Mouse (Mus musculus): ENCODE measurements around the gene Sapcd1.

GRCm38 (mm10) chr17:35013221-35013620, 14.6 kb downstream of the Sapcd1 start:
- TF ChIP-seq POLR2A (IDR thresholded peaks at IDR 0.05; ENCODE audit: low read depth, low read length) (no peak), CTCF (IDR thresholded peaks at IDR 0.05; ENCODE audit: borderline replicate concordance, insufficient read depth, low read length) (no peak)
